In the genomic region with DNA sequence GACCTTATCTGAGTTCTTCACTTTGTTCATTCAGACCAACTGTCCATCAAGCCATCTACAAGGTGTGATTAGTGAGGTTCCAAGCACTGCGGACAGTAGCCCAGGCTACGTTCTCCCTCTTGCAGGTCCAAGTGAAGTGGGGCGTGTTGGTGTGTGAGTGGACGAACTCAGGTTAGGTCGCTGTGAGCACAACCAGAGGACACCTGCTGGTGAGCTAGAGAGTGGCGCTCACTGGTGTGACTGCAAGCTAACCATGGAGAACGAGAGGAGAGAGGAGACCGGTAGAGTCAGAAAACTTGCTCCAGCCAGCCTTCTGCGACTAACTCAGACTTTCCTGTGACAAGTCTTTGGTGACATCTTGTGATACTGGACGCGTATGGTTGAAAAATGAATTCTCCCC, we compare ENCODE assay signal across 14 mouse cellular contexts. TPM values are rescaled to one million over a fixed set of nuclear protein-coding genes. Genes with fewer than 3 reads are reported as not detected.
DNase-seq lines count a peak whose midpoint lies in the region; ATAC-seq and TF ChIP-seq lines count a peak whose summit lies in the region.
"Had no signal": no experiment of that assay in that cellular context is flagged by ENCODE, and none has a peak within 500 bp of the region (broad histone marks: within the 10 kb centered on the region; RNA-seq: fewer than 3 reads in every experiment).

No protein-coding gene starts in this region.

- ATAC-seq in hindbrain, postnatal 0 days: no peak
- no peak for ATAC-seq in hindbrain, embryonic 13.5 days (ENCODE audit: low FRiP score)
- ATAC-seq in lung, embryonic 14.5 days (ENCODE audit: insufficient read depth): no peak
- ATAC-seq: activated CD4-positive, CD25-positive, alpha-beta regulatory T cell, adult 4 months had no signal

- peak; percentile 55 for TF ChIP-seq CTCF in hindbrain, postnatal 0 days (IDR thresholded peaks at IDR 0.05; ENCODE audit: low read depth)
- TF ChIP-seq CTCF in lung, embryonic 14.5 days (IDR thresholded peaks at IDR 0.05; ENCODE audit: low read depth): peak; percentile 54
- TF ChIP-seq CTCF in bone marrow, adult 2 months (IDR thresholded peaks at IDR 0.05; ENCODE audit: control insufficient read depth, insufficient read depth, low read length): peak; percentile 39

- no peak overlapping the region for H3K4me3 ChIP-seq in hindbrain, postnatal 0 days (ENCODE audit: low read length)
- H3K4me3 ChIP-seq in hindbrain, embryonic 13.5 days: no peak overlapping the region
- H3K4me3 ChIP-seq in lung, embryonic 14.5 days (ENCODE audit: low read depth, low read length): no peak overlapping the region
- no peak overlapping the region for H3K4me3 ChIP-seq in bone marrow, adult 2 months (replicated peaks; ENCODE audit: control insufficient read depth, low read depth, low read length)
- H3K4me3 ChIP-seq: liver, embryonic 15.5 days had no signal

- 63% methylated on average over 11 of the region's 11 CpGs for WGBS in hindbrain, postnatal 0 days
- WGBS in hindbrain, embryonic 13.5 days: 69% methylated on average over 11 of the region's 11 CpGs
- 55% methylated on average over 11 of the region's 11 CpGs for whole genome bisulfite sequencing in lung, embryonic 14.5 days
- 63% methylated on average over 11 of the region's 11 CpGs for WGBS in bone marrow, adult 2 months

- H3K9me3 ChIP-seq in hindbrain, postnatal 0 days (ENCODE audit: low read length): no peaks in the 10 kb centered on the region
- no peaks in the 10 kb centered on the region for H3K9me3 ChIP-seq in hindbrain, embryonic 13.5 days
- H3K9me3 ChIP-seq in lung, embryonic 14.5 days (ENCODE audit: low read depth, low read length): no peaks in the 10 kb centered on the region
- H3K9me3 ChIP-seq: G1E; liver, embryonic 15.5 days had no signal

- DNase-seq in hindbrain, postnatal 0 days (ENCODE audit: low spot score): no peak
- DNase-seq in lung, embryonic 14.5 days: peak; percentile 40
- DNase-seq in lung, postnatal 14 days: no peak
- peak; percentile 47 for DNase-seq in thymus, postnatal 14 days
- no peak for DNase-seq in adrenal gland, postnatal 4 days (ENCODE audit: low spot score in 2 of 2)
- no peak for DNase-seq in layer of hippocampus, postnatal 14 days (ENCODE audit: low spot score in 2 of 2)
- DNase-seq: heart, postnatal 10 days; kidney, adult 9 months had no signal

- H3K4me2 ChIP-seq in hindbrain, postnatal 0 days (ENCODE audit: low read depth, low read length): no peak overlapping the region
- no peak overlapping the region for H3K4me2 ChIP-seq in hindbrain, embryonic 13.5 days
- no peak overlapping the region for H3K4me2 ChIP-seq in lung, embryonic 14.5 days
- H3K4me2 ChIP-seq: liver, embryonic 15.5 days had no signal

- no peak overlapping the region for H3K9ac ChIP-seq in hindbrain, postnatal 0 days (replicated peaks; ENCODE audit: low read length)
- H3K9ac ChIP-seq in hindbrain, embryonic 13.5 days: no peak overlapping the region
- no peak overlapping the region for H3K9ac ChIP-seq in lung, embryonic 14.5 days
- H3K9ac ChIP-seq: liver, embryonic 15.5 days had no signal

- no peaks in the 10 kb centered on the region for H3K27me3 ChIP-seq in hindbrain, postnatal 0 days (ENCODE audit: insufficient read depth, low read length)
- peaks cover 10% of the 10 kb centered on the region; the same call in 1 of the 2 replicates for H3K27me3 ChIP-seq in hindbrain, embryonic 13.5 days
- no peaks in the 10 kb centered on the region for H3K27me3 ChIP-seq in lung, embryonic 14.5 days (ENCODE audit: insufficient read depth, low read length)
- H3K27me3 ChIP-seq: liver, embryonic 15.5 days had no signal

- no peaks in the 10 kb centered on the region for H3K36me3 ChIP-seq in hindbrain, postnatal 0 days (ENCODE audit: insufficient read depth, low read length)
- no peaks in the 10 kb centered on the region for H3K36me3 ChIP-seq in hindbrain, embryonic 13.5 days
- no peaks in the 10 kb centered on the region for H3K36me3 ChIP-seq in lung, embryonic 14.5 days (ENCODE audit: insufficient read depth)
- H3K36me3 ChIP-seq: G1E; liver, embryonic 15.5 days had no signal

- no peak overlapping the region for H3K27ac ChIP-seq in hindbrain, postnatal 0 days
- H3K27ac ChIP-seq in hindbrain, embryonic 13.5 days: no peak overlapping the region
- H3K27ac ChIP-seq in lung, embryonic 14.5 days (ENCODE audit: low read depth): no peak overlapping the region
- no peak overlapping the region for H3K27ac ChIP-seq in bone marrow, adult 2 months (ENCODE audit: control insufficient read depth, insufficient read depth, low read depth, low read length, poor library complexity)
- H3K27ac ChIP-seq: liver, embryonic 15.5 days had no signal

- no peak for TF ChIP-seq POLR2A in bone marrow, adult 2 months (IDR thresholded peaks at IDR 0.05; ENCODE audit: borderline replicate concordance, control insufficient read depth, low read depth, low read length)

- peaks cover 7% of the 10 kb centered on the region; the same call in 1 of the 2 replicates for H3K4me1 ChIP-seq in hindbrain, postnatal 0 days (ENCODE audit: insufficient read depth, low read length)
- peaks cover 23% of the 10 kb centered on the region for H3K4me1 ChIP-seq in hindbrain, embryonic 13.5 days (replicated peaks)
- H3K4me1 ChIP-seq in lung, embryonic 14.5 days (ENCODE audit: insufficient read depth): 0 out of 2 replicates have a peak, but pooled peaks cover 5% of the 10 kb centered on the region
- no peaks in the 10 kb centered on the region; the same call in 1 of the 2 replicates for H3K4me1 ChIP-seq in bone marrow, adult 2 months (ENCODE audit: control insufficient read depth, insufficient read depth, low read length)
- H3K4me1 ChIP-seq: liver, embryonic 15.5 days had no signal

RNA-seq across cellular contexts. Expression of a gene that starts 3.5 kb away (rescaled TPM):
- total RNA-seq in hindbrain, postnatal 0 days (2014; rRNA removed): 0.83 and 2.2 TPM in 2 replicates
- polyA plus RNA-seq in hindbrain, postnatal 0 days (2015; fragmentation: Nextera tagmentation; extraction: Ambion mirVana): 0.80 and 0.83 TPM in 2 replicates
- polyA plus RNA-seq in hindbrain, embryonic 13.5 days (2015; fragmentation: Nextera tagmentation; extraction: Ambion mirVana): 0.58 and 0.75 TPM in 2 replicates
- polyA plus RNA-seq in lung, embryonic 14.5 days (2014; fragmentation: Nextera tagmentation; extraction: Ambion mirVana): 0.42 and 0.66 TPM in 2 replicates
- not detected in 2 replicates for polyA plus RNA-seq in bone marrow, adult 2 months (2011; ENCODE audit: insufficient read depth, insufficient read length, low replicate concordance, missing spikeins)
- 1 to 10 TPM; 1.2 to 1.4 TPM for total RNA-seq in adrenal gland, postnatal 4 days (2021)
- total RNA-seq in layer of hippocampus, postnatal 14 days (2021): under 1 TPM; 0.39 to 0.64 TPM
- total RNA-seq: G1E; heart, postnatal 10 days; megakaryocyte-erythroid progenitor cell, adult 5-6 weeks had no signal
- polyA plus RNA-seq: activated CD4-positive, CD25-positive, alpha-beta regulatory T cell, adult 4 months; G1E; liver, embryonic 15.5 days had no signal

Comparison
In these comparisons a context has a peak if more than half of its experiments do, and no peak if none do; other contexts are left out.
1. DNase-seq: peak in lung, embryonic 14.5 days (single experiment) and thymus, postnatal 14 days (single experiment); none in hindbrain, postnatal 0 days (single experiment), lung, postnatal 14 days (single experiment), adrenal gland, postnatal 4 days (0 of 2) and layer of hippocampus, postnatal 14 days (0 of 2).
2. Peak in every context shown above with its lines, with median percentiles within 50 percentile points of each other: CTCF ChIP-seq.